Mouse (Mus musculus): ENCODE measurements around the gene CN725425.

CN725425 gene

GRCm38 (mm10) chr15:91206518-91206917, 7.2 kb downstream of the CN725425 start:
- no peak for DNase-seq (ENCODE audit: low spot score)

GRCm38 (mm10) chr15:91237294-91237693, 38.0 kb downstream of the CN725425 start:
- DNase-seq (ENCODE audit: low spot score): no peak

GRCm38 (mm10) chr15:91240683-91241335, 41.5 kb downstream of the CN725425 start:
- DNase-seq (ENCODE audit: low spot score): no peak

GRCm38 (mm10) chr15:91250815-91251214, 51.5 kb downstream of the CN725425 start:
- peak; percentile 1 for DNase-seq (ENCODE audit: low spot score)

- DNase-seq (ENCODE audit: low spot score): no peak
These were observed 52.5 kb downstream of the CN725425 start for GRCm38 (mm10) chr15:91251544-91252408.

- DNase-seq (ENCODE audit: low spot score): no peak
These were observed 53.7 kb downstream of the CN725425 start for GRCm38 (mm10) chr15:91252956-91253355.

- DNase-seq (ENCODE audit: low spot score): no peak
These were observed 56.0 kb downstream of the CN725425 start for GRCm38 (mm10) chr15:91255308-91255707.

GRCm38 (mm10) chr15:91257140-91257539, 57.8 kb downstream of the CN725425 start:
- no peak for DNase-seq (ENCODE audit: low spot score)

- DNase-seq (ENCODE audit: low spot score): no peak
These were observed 61.3 kb downstream of the CN725425 start for GRCm38 (mm10) chr15:91260578-91260977.

GRCm38 (mm10) chr15:91263926-91264325, 64.6 kb downstream of the CN725425 start:
- no peak for DNase-seq (ENCODE audit: low spot score)

- DNase-seq (ENCODE audit: low spot score): no peak
These were observed 69.2 kb downstream of the CN725425 start for GRCm38 (mm10) chr15:91268532-91268931.

- DNase-seq (ENCODE audit: low spot score): no peak
These were observed 76.7 kb downstream of the CN725425 start for GRCm38 (mm10) chr15:91275961-91276360.

GRCm38 (mm10) chr15:91279571-91279970, 80.3 kb downstream of the CN725425 start:
- DNase-seq (ENCODE audit: low spot score): no peak

GRCm38 (mm10) chr15:91281521-91281920, 82.2 kb downstream of the CN725425 start:
- DNase-seq (ENCODE audit: low spot score): peak; percentile 14

- DNase-seq (ENCODE audit: low spot score): peak; percentile 79
These were observed 83.5 kb downstream of the CN725425 start for GRCm38 (mm10) chr15:91282822-91283221.

- DNase-seq (ENCODE audit: low spot score): peak; percentile 12
These were observed 84.1 kb downstream of the CN725425 start for GRCm38 (mm10) chr15:91283418-91283817.

- DNase-seq (ENCODE audit: low spot score): peak; percentile 54
These were observed 100.1 kb downstream of the CN725425 start for GRCm38 (mm10) chr15:91299319-91299835.

GRCm38 (mm10) chr15:91301366-91301765, 102.1 kb downstream of the CN725425 start:
- peak; percentile 86 for DNase-seq (ENCODE audit: low spot score)

GRCm38 (mm10) chr15:91304296-91304852, 105.1 kb downstream of the CN725425 start:
- no peak for DNase-seq (ENCODE audit: low spot score)

Data from lung, postnatal 25 days (tissue).